Mouse (Mus musculus) kidney, adult 2 months (tissue): ENCODE measurements at regions not wholly inside any gene's neighbourhood (a gene's known extent, or its start where the extent isn't known, plus 50 kb on each side); places are given as distances from the start of the nearest gene placed in this dataset.

Experiments
- CTCF ChIP-seq: fragments of 200-500 bp; conservative IDR thresholded peaks from 2 replicates; pipeline ENCODE4 v1.5.1; 2011; ENCODE audit warnings: low read depth, mild to moderate bottlenecking, control low read depth, low read length, moderate library complexity, mixed read lengths; ENCODE audit not compliant: insufficient read depth, insufficient read length
- POLR2A ChIP-seq: fragments of 200-500 bp; IDR thresholded peaks from one replicate; pipeline ENCODE4 v1.6.1; 2011; ENCODE audit warnings: low read depth, low read length, control low read depth

- TF ChIP-seq CTCF (no peak), POLR2A (no peak)
Measured at GRCm38 (mm10) chr2:9369572-9369971, 511.5 kb upstream of the 4930412O13Rik start.
